Mouse (Mus musculus): ENCODE measurements around the gene Agrp. TPM values are rescaled to one million over a fixed set of nuclear protein-coding genes. Genes with fewer than 3 reads are reported as not detected.

Gene Agrp
- total RNA-seq, 1 experiment = 0.71 TPM

DNA sequence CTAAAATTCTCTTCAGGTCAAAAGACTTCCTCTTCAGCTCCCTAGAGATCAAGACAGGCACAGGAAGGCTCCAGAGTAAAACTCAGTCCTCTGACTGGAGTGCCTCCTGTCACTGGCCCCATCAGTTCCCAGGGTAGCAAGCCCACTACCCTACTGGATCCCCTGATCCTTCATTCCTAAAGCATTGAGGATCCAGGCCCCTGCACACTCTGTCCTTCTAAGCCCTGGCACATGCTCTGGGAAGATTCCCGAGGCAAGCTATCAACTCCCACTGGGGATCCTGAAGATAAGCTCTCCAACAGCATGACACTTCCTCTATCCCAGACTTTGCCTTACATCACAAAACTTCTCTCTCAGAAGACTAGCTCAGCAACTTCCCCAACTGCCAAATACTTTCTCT, 93.5 kb downstream of the Agrp start:
- in situ Hi-C loops (cut with MboI; ENCODE audit: low sequenced_read_pairs in 2 of 2, unreplicated experiment in 2 of 2) = no loop called here
- DNase-seq (ENCODE audit: low read depth, low spot score) = no peak
- Histone ChIP-seq H3K9me3 (ENCODE audit: control insufficient read depth, insufficient read depth, low read depth, low read length) (no peaks in the 10 kb centered on the region), H3K9ac (ENCODE audit: insufficient read depth, low read depth, low read length, poor library complexity, severe bottlenecking) (no peak overlapping the region), H3K4me3 (ENCODE audit: insufficient read depth in 1 of 2, low read depth in 1 of 2, low read length in 2 of 2, poor library complexity in 1 of 2, severe bottlenecking in 1 of 2) (no peak overlapping the region), H3K36me3 (ENCODE audit: control insufficient read depth, insufficient read depth, low read length, poor library complexity, severe bottlenecking) (peaks cover 4% of the 10 kb centered on the region; the same call in 1 of the 2 replicates), H3K27ac (ENCODE audit: insufficient read depth, low read depth, low read length, poor library complexity, severe bottlenecking) (no peak overlapping the region), H3K4me1 (ENCODE audit: control insufficient read depth in 2 of 2, insufficient read depth in 2 of 2, low read length in 2 of 2, poor library complexity in 1 of 2) (no peaks in the 10 kb centered on the region)
- TF ChIP-seq ZNF384 (IDR thresholded peaks at IDR 0.05; ENCODE audit: low read depth, low read length) = no peak
- no peak for TF ChIP-seq HCFC1 (IDR thresholded peaks at IDR 0.05; ENCODE audit: borderline replicate concordance, insufficient read depth, low read length)
- TF ChIP-seq MAFK (IDR thresholded peaks at IDR 0.05; ENCODE audit: insufficient read depth, low read depth, low read length) = no peak
- no peak for TF ChIP-seq ZC3H11A (IDR thresholded peaks at IDR 0.05; ENCODE audit: borderline replicate concordance, low read depth, low read length)
- no peak for TF ChIP-seq CHD2 (IDR thresholded peaks at IDR 0.05; ENCODE audit: low read depth, low read length)

DNA sequence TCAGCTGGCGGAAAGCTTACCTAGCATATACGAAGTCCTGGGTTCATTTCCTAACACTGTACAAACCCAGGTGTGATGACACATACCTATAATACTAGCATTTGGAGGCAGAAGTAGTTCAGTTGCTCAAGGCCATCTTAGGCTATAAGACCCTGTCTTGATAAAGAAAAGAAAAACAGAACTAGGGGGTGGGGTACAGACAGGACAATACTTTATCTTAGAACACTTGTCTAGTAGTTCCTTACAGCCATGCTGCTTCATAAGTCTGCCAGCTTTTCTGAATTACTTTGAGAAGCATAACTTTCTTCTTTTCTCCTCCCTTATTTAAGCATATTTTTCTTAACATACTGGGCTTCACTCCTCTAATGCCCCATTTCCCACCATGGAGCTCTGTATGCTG, 94.4 kb downstream of the Agrp start:
- in situ Hi-C loops (cut with MboI; ENCODE audit: low sequenced_read_pairs in 2 of 2, unreplicated experiment in 2 of 2) = no loop called here
- Histone ChIP-seq H3K27ac (ENCODE audit: insufficient read depth, low read depth, low read length, poor library complexity, severe bottlenecking) (no peak overlapping the region), H3K9me3 (ENCODE audit: control insufficient read depth, insufficient read depth, low read depth, low read length) (no peaks in the 10 kb centered on the region), H3K4me3 (ENCODE audit: insufficient read depth in 1 of 2, low read depth in 1 of 2, low read length in 2 of 2, poor library complexity in 1 of 2, severe bottlenecking in 1 of 2) (no peak overlapping the region), H3K9ac (ENCODE audit: insufficient read depth, low read depth, low read length, poor library complexity, severe bottlenecking) (no peak overlapping the region), H3K36me3 (ENCODE audit: control insufficient read depth, insufficient read depth, low read length, poor library complexity, severe bottlenecking) (peaks cover 4% of the 10 kb centered on the region; the same call in 1 of the 2 replicates), H3K4me1 (ENCODE audit: control insufficient read depth in 2 of 2, insufficient read depth in 2 of 2, low read length in 2 of 2, poor library complexity in 1 of 2) (no peaks in the 10 kb centered on the region)
- no peak for TF ChIP-seq CHD2 (IDR thresholded peaks at IDR 0.05; ENCODE audit: low read depth, low read length)
- TF ChIP-seq MAFK (IDR thresholded peaks at IDR 0.05; ENCODE audit: insufficient read depth, low read depth, low read length) = no peak
- TF ChIP-seq ZNF384 (IDR thresholded peaks at IDR 0.05; ENCODE audit: low read depth, low read length) = no peak
- no peak for TF ChIP-seq HCFC1 (IDR thresholded peaks at IDR 0.05; ENCODE audit: borderline replicate concordance, insufficient read depth, low read length)
- TF ChIP-seq ZC3H11A (IDR thresholded peaks at IDR 0.05; ENCODE audit: borderline replicate concordance, low read depth, low read length) = no peak
- no peak for DNase-seq (ENCODE audit: low read depth, low spot score)

- TF ChIP-seq MAFK (IDR thresholded peaks at IDR 0.05; ENCODE audit: insufficient read depth, low read depth, low read length) (no peak), ZC3H11A (IDR thresholded peaks at IDR 0.05; ENCODE audit: borderline replicate concordance, low read depth, low read length) (no peak), CHD2 (IDR thresholded peaks at IDR 0.05; ENCODE audit: low read depth, low read length) (no peak), ZNF384 (IDR thresholded peaks at IDR 0.05; ENCODE audit: low read depth, low read length) (no peak), HCFC1 (IDR thresholded peaks at IDR 0.05; ENCODE audit: borderline replicate concordance, insufficient read depth, low read length) (no peak)
- no peaks in the 10 kb centered on the region for H3K4me1 ChIP-seq (ENCODE audit: control insufficient read depth in 2 of 2, insufficient read depth in 2 of 2, low read length in 2 of 2, poor library complexity in 1 of 2)
- in situ Hi-C loops (cut with MboI; ENCODE audit: low sequenced_read_pairs in 2 of 2, unreplicated experiment in 2 of 2) = no loop called here
- H3K27ac ChIP-seq (ENCODE audit: insufficient read depth, low read depth, low read length, poor library complexity, severe bottlenecking) = no peak overlapping the region
- no peak overlapping the region for H3K4me3 ChIP-seq (ENCODE audit: insufficient read depth in 1 of 2, low read depth in 1 of 2, low read length in 2 of 2, poor library complexity in 1 of 2, severe bottlenecking in 1 of 2)
- H3K9ac ChIP-seq (ENCODE audit: insufficient read depth, low read depth, low read length, poor library complexity, severe bottlenecking) = no peak overlapping the region
- no peaks in the 10 kb centered on the region for H3K9me3 ChIP-seq (ENCODE audit: control insufficient read depth, insufficient read depth, low read depth, low read length)
- DNase-seq (ENCODE audit: low read depth, low spot score) = no peak
- peaks cover 8% of the 10 kb centered on the region for H3K36me3 ChIP-seq (ENCODE audit: control insufficient read depth, insufficient read depth, low read length, poor library complexity, severe bottlenecking)
These were observed 95.0 kb downstream of the Agrp start for GRCm38 (mm10) chr8:105542032-105542656.

GRCm38 (mm10) chr8:105538940-105539339, 98.3 kb downstream of the Agrp start:
- in situ Hi-C loops (cut with MboI; ENCODE audit: low sequenced_read_pairs in 2 of 2, unreplicated experiment in 2 of 2) = no loop called here
- TF ChIP-seq ZNF384 (IDR thresholded peaks at IDR 0.05; ENCODE audit: low read depth, low read length) = no peak
- no peak for TF ChIP-seq HCFC1 (IDR thresholded peaks at IDR 0.05; ENCODE audit: borderline replicate concordance, insufficient read depth, low read length)
- no peak for TF ChIP-seq MAFK (IDR thresholded peaks at IDR 0.05; ENCODE audit: insufficient read depth, low read depth, low read length)
- no peak for TF ChIP-seq ZC3H11A (IDR thresholded peaks at IDR 0.05; ENCODE audit: borderline replicate concordance, low read depth, low read length)
- no peak for TF ChIP-seq CHD2 (IDR thresholded peaks at IDR 0.05; ENCODE audit: low read depth, low read length)
- Histone ChIP-seq H3K4me1 (ENCODE audit: control insufficient read depth in 2 of 2, insufficient read depth in 2 of 2, low read length in 2 of 2, poor library complexity in 1 of 2) (no peaks in the 10 kb centered on the region), H3K4me3 (ENCODE audit: insufficient read depth in 1 of 2, low read depth in 1 of 2, low read length in 2 of 2, poor library complexity in 1 of 2, severe bottlenecking in 1 of 2) (no peak overlapping the region), H3K9me3 (ENCODE audit: control insufficient read depth, insufficient read depth, low read depth, low read length) (no peaks in the 10 kb centered on the region), H3K9ac (ENCODE audit: insufficient read depth, low read depth, low read length, poor library complexity, severe bottlenecking) (no peak overlapping the region), H3K36me3 (ENCODE audit: control insufficient read depth, insufficient read depth, low read length, poor library complexity, severe bottlenecking) (peaks cover 14% of the 10 kb centered on the region), H3K27ac (ENCODE audit: insufficient read depth, low read depth, low read length, poor library complexity, severe bottlenecking) (no peak overlapping the region)
- DNase-seq (ENCODE audit: low read depth, low spot score) = no peak

All from ES-E14 (cell line).